Mouse (Mus musculus) embryonic fibroblast, embryonic 13.5 days (primary cell): ENCODE data around the gene Gm17662.

Experiments used
- CTCF ChIP-seq: IDR thresholded peaks from 2 replicates; pipeline ENCODE4 v1.5.1; 2011; ENCODE audit warnings: mild to moderate bottlenecking, control low read depth, low read length, moderate library complexity, borderline replicate concordance; ENCODE audit not compliant: insufficient read depth
- POLR2A ChIP-seq: IDR thresholded peaks from 2 replicates; pipeline ENCODE4 v1.6.1; 2011; ENCODE audit warnings: low read depth, mild to moderate bottlenecking, control low read depth, low read length, moderate library complexity

DNA sequence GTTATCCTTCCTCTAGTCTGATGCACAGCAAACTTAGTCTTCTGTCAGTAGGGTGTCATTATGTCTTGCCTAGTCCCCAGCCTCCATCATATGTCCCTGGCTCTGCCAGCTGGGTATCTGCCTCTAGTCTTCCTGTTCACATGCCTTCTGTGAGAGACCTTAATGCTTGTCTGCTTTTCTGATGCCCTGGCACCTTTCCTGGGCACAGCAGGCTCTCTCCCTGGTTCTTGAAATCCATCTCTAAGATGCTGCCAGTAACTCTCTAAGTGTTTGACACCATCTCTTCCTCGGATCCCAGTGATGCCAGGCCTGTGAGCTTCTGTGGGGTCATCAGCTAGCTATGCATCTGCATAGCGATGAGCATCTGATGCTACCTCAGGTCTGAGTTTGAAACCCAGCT is 45.7 kb downstream of the Gm17662 start:
- TF ChIP-seq POLR2A (no peak), CTCF (no peak)
